Mouse (Mus musculus) MN1 (cell line): ENCODE data around the gene Tars.

Source experiments
- DNase-seq: peaks from one replicate; pipeline ENCODE4 v3.0.0-alpha.2; 2016; ENCODE audit warnings: low spot score

Gene Tars

GRCm38 (mm10) chr15:11399356-11400067 is at the start of gene Tars:
Gene Tars, minus strand, starts transcription at chr15:11399665.
- peak; percentile 99 for DNase-seq

GRCm38 (mm10) chr15:11437361-11437760 is 37.9 kb upstream of the Tars start:
- no peak for DNase-seq

DNA sequence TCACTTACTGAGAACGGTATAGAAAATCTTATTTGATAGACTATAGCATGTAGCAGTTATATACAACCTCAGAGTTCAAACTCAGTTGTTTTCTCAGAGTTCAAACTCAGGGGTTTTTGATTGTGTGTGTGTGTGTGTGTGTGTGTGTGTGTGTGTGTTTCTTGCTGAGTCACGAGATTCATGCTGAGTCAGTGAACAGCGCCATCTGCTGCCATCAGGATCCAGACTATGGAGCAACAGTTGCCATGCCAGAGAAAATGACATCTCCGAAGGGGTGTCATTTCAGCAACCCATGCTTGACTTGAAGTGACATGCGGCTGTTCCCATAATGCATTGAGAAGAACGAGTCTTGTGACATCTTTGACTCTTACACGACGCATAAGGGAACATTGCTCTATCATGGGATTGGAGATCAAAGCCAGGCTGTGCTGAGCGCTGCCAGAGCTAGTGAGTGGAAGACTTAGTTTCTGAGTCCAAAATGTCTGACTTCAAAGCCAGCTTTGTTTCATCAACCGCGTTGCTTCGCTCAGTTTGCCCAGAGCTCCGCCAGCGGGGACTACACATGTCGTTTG is 37.3 kb upstream of the Tars start:
- no peak for DNase-seq

- no peak for DNase-seq
Observed at GRCm38 (mm10) chr15:11426899-11427298, 27.4 kb upstream of the Tars start.

- DNase-seq = no peak
Observed at GRCm38 (mm10) chr15:11413484-11413883, 14.0 kb upstream of the Tars start.

DNA sequence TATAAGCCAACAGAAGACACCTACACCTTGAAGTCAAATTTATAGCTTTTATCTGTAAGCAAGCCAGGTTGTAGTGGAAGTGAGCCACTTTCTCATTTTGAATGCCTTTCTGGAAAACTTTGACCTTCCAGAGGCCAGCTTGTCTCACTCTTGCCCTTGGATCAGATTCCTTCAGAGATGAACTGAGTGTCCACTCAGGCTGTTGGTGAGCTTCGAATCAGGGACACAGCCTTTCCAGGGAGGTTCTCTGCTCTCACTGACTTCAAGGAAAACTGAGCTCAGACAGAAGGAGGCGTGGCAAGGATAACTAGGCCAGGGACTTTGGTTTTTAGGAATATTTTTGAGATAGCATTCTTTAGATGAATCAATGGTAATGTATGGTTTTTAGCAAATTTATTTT is 13.1 kb upstream of the Tars start:
- no peak for DNase-seq

GRCm38 (mm10) chr15:11411846-11412245 is 12.4 kb upstream of the Tars start:
- DNase-seq = no peak

DNA sequence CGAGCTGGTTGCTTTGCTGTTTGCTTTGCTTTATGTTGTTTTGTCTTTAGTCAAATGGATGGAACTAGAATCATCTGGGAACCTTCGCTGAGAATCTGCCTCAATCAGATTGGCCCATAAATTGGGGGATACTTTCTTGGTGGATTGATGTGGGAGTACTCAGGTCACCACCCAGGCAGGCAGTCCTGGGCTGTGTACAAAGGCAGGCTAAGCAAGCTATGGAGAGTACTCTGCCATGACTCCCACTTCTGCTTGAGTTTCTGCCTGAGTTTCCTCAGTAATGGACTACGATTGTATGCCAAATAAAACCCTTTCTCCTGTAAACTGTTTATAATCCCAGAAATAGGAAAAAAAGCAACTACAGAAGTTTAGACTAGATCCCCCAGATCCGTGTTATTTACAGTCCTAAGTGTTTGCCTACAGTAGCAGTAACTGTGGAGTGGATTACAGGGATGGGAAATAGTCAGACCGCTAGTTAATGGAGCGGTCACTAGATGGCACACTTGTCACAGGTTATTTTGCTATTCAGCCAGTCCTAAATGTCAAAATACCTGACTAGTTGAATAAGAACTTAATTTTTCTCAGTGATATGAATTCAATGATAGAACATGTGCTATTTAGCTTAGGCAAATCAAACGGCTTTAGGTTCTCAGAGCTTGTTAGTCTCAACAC is 8.8 kb upstream of the Tars start:
- DNase-seq = peak; percentile 78

GRCm38 (mm10) chr15:11407381-11407780 is 7.9 kb upstream of the Tars start:
- DNase-seq = peak; percentile 82

GRCm38 (mm10) chr15:11406769-11407168 is 7.3 kb upstream of the Tars start:
- DNase-seq = peak; percentile 34

DNA sequence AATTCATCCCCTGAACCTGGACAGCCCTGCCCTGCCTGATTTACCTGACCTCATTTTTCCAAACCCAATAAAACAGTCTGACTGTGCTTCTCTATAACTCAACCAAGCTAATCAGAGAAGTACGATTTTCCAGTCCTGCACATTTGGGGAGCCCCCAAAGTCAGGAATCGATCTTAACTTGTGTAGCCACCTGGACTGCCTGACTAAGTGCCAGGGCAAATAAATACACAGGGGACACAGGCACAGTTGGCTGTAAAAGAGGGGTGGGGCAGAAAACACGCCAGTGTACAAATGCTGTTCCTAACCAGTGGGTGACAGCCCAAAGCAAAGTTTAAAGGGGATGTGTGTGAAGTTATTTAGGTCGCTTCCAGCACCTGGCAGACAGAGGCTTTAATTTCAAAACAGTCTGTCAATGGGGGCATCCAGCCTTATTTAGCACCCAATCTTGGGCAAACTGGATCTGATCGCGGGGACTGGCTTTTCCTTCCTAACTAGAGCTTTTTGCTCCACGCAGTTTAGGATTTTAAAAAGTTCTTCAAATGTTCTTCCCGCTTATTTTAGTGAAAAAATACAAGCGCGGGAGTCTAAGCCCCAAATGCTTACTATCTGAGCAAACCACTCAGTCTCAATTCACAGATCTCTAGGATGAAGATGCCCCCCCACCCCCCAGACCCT is 652 bp downstream of the Tars start:
- peak; percentile 44 for DNase-seq

- peak; percentile 27 for DNase-seq
Observed at GRCm38 (mm10) chr15:11396421-11396820, 3.0 kb downstream of the Tars start.

DNA sequence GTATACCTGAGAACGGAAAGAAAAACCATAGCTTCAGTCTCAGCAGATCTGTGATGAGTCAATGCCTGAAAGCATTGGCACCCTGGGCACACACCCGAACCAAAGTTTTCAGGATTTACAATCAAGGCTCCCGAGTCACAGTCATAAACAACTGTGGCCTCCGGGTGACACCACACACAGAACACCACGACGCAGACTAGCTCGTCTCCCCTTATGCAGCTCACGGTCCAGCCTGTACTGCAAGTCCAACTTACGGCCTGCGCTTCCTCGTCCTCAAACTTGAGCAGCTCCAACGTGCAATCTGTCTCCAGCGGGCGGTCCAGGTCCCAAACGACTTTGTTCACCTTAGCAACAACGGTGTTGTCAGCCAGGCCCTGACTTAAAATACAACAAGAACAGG is 6.6 kb downstream of the Tars start:
- DNase-seq = no peak

GRCm38 (mm10) chr15:11383796-11384195 is 15.7 kb downstream of the Tars start:
- DNase-seq = no peak

DNA sequence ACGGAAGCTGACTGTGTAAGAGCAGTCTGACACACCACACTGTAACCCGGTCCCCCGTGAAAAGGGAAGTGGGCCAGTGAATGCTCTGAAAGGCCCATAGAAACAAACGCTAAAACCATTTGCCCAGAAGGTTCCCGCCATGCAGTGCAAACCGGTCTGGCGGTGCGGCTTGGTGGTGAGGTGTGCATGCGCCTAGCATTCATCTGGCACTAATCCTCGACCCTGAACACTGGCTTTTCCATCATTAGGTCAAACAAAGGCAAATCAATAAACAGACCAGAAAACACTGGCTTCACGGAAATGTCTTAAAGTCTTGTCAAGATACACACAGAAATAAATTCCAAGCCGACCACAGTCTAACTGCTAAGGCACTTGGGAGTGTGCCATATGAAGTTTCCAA is 16.9 kb downstream of the Tars start:
- no peak for DNase-seq

DNA sequence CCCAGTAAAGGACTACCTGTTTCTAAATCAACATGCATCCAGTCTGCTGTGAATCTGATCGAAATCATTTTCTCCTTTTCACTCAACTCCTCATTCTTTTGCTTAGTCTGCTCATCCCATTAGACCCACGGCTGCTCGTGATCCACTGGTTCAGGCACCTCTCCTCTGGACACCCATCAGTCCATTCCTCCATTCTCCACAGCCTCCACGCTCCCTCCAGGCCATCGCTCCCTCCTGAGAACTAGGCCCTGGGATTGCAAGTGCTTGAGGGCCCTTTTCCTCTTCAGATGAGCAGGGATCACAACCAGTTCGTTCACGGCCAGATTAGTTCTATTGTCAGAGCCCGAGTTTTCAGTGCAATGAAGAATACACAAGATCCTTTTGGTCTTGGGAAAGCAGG is 18.8 kb downstream of the Tars start:
- no peak for DNase-seq

- DNase-seq = peak; percentile 84
Observed at GRCm38 (mm10) chr15:11380087-11380530, 19.4 kb downstream of the Tars start.

DNA sequence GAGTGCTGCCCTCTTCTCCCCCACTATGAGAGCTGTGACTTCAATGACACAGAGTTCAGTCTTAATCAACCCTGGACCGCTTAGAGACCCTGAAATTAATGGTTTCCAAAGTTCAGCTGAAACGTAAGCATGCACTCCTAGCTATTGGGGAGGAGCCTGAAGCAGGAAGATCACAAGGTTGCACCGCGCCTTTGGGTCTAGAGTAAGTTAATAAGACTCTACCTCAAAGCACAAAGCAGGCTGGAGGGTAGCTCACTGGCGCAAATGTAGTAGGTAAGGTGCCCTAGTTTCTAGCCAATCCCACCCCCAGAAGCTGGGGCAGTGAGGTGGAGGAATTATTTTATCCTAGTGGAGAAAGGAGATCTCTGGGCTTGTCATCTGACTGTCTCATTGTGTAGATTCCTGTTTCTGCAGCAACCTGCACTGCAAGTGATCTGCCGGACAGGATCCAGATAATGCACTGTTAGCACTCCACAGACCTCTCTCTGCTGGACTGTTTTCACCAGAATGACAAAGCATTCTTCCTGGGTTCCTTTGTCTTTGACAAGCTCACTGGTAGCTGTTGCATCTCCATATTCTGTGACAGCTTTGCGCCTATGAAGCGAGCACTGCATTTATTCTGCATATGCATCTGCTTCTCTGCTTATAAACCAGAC is 19.9 kb downstream of the Tars start:
- peak; percentile 59 for DNase-seq

- peak; percentile 54 for DNase-seq
Observed at GRCm38 (mm10) chr15:11370477-11371085, 28.9 kb downstream of the Tars start.

DNA sequence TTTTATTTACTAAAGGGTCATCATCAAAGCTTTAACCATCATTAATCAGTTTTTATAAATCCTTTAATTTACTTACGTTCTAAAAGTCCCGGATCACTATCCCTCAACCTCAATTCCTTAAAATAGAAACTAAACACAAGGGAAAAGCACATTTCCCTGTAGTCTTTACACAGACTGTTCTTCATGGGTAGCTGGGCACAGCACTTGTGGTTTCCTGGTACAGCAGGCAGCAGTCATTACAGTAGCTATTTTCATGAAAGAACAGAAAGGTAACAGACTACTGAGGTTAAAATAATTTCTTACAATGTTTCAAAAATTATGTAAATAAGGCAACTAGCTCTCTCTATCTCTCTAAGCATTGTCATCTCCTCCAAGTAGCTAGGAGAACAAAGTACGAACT is 29.9 kb downstream of the Tars start:
- DNase-seq = no peak

- DNase-seq = peak; percentile 37
Observed at GRCm38 (mm10) chr15:11364795-11365194, 34.7 kb downstream of the Tars start.

GRCm38 (mm10) chr15:11364112-11364511 is 35.4 kb downstream of the Tars start:
- DNase-seq = peak; percentile 43
